Mouse (Mus musculus) forebrain, postnatal 0 days (tissue): ENCODE data around the gene Trpc3. TPM values are rescaled to one million over a fixed set of nuclear protein-coding genes. Genes with fewer than 3 reads are reported as not detected.

Experiments used
- ATAC-seq: fragments of 200-750 bp; cut with Nextera tagmentation; 2 replicates; pipeline ENCODE4 v1.8.0; 2017; ENCODE audit warnings: mild to moderate bottlenecking, moderate library complexity
- DNase-seq: peaks from one replicate; pipeline ENCODE4 v3.0.0-alpha.2; 2015
- H3K27ac ChIP-seq: fragments of 300-500 bp; sonication (generic); 2 replicates; pipeline ENCODE4 v1.5.1; 2014; ENCODE audit warnings: low read depth, mild to moderate bottlenecking, antibody characterized with exemption, low read length, moderate library complexity, mixed read lengths
- H3K27me3 ChIP-seq: fragments of 300-500 bp; sonication (generic); 2 replicates; pipeline ENCODE4 v1.6.1; 2014; ENCODE audit warnings: mild to moderate bottlenecking, low read length, mixed read lengths; ENCODE audit not compliant: insufficient read depth
- H3K36me3 ChIP-seq: fragments of 300-500 bp; sonication (generic); 2 replicates; pipeline ENCODE4 v1.6.1; 2014; ENCODE audit warnings: mild to moderate bottlenecking, moderate library complexity; ENCODE audit not compliant: insufficient read depth
- H3K4me1 ChIP-seq: fragments of 300-500 bp; sonication (generic); 2 replicates; pipeline ENCODE4 v1.6.1; 2014; ENCODE audit warnings: antibody characterized with exemption; ENCODE audit not compliant: insufficient read depth
- H3K4me2 ChIP-seq: fragments of 300-500 bp; sonication (generic); 2 replicates; pipeline ENCODE4 v1.6.1; 2014; ENCODE audit warnings: low read depth, mild to moderate bottlenecking, moderate library complexity
- H3K4me3 ChIP-seq: fragments of 300-500 bp; sonication (generic); 2 replicates; pipeline ENCODE4 v1.5.1; 2014; ENCODE audit warnings: low read depth, low read length, mixed read lengths
- H3K9ac ChIP-seq: fragments of 300-500 bp; sonication (generic); 2 replicates; pipeline ENCODE4 v1.6.1; 2014; ENCODE audit warnings: mild to moderate bottlenecking
- H3K9me3 ChIP-seq: fragments of 300-500 bp; sonication (generic); 2 replicates; pipeline ENCODE4 v1.6.1; 2016; ENCODE audit warnings: low read length
- CTCF ChIP-seq: sonication (generic); IDR thresholded peaks from 2 replicates; pipeline ENCODE4 v1.5.1; 2016; ENCODE audit warnings: antibody characterized with exemption, control low read depth, low read depth
- WGBS: fragments of 180-500 bp; shearing (Covaris S2); extraction: QIAGEN DNeasy Blood & Tissue Kit; methylation state at CpG from one replicate; pipeline ENCODE4 v1.1.7; 2014; 5-methylcytosine and 5-hydroxymethylcytosine counted together
- polyA plus RNA-seq: library from polyadenylated mRNA; unstranded; fragments of >200 nt; fragmentation: Nextera tagmentation; extraction: Ambion mirVana; gene quantifications from 2 replicates; pipeline ENCODE4 v1.2.1, GENCODE M21; 2015
- total RNA-seq: library from RNA; depleted of rRNA; stranded (reverse); fragments of >200 nt; gene quantifications from 2 replicates; pipeline ENCODE4 v1.2.3, GENCODE M21; 2014

The Trpc3 gene
- total and polyA plus RNA-seq, 2 experiments from 2014 or later: 8.2 to 12.3 TPM

DNA sequence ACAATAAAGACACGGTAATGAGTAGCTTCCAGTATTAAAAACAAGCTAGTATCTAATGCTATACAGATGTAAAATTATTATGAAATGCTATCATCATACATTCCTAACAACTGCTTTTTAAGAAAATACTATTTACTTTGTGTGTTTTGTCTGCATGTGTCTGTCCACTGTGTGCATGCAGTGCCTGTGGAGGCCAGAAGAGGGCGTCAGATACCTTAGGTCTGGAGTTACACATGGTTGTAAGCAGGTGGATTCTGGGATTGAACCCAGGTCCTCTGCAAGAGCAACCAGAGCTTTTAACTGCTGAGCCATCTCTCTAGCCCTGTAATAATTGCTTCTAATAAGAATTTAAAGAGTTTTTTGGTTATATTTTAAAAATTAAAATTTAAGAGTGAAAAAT is 49.2 kb downstream of the Trpc3 start:
- no peak overlapping the region for H3K27ac ChIP-seq
- no peaks in the 10 kb centered on the region for H3K36me3 ChIP-seq
- H3K9me3 ChIP-seq: no peaks in the 10 kb centered on the region
- ATAC-seq (no peak), DNase-seq (no peak)
- TF ChIP-seq CTCF: peak; percentile 38
- 70% methylated on average over 2 of the region's 2 CpGs for WGBS
- no peak overlapping the region for H3K4me2 ChIP-seq
- no peak overlapping the region for H3K9ac ChIP-seq
- no peaks in the 10 kb centered on the region for H3K27me3 ChIP-seq
- no peaks in the 10 kb centered on the region for H3K4me1 ChIP-seq
- H3K4me3 ChIP-seq: no peak overlapping the region

DNA sequence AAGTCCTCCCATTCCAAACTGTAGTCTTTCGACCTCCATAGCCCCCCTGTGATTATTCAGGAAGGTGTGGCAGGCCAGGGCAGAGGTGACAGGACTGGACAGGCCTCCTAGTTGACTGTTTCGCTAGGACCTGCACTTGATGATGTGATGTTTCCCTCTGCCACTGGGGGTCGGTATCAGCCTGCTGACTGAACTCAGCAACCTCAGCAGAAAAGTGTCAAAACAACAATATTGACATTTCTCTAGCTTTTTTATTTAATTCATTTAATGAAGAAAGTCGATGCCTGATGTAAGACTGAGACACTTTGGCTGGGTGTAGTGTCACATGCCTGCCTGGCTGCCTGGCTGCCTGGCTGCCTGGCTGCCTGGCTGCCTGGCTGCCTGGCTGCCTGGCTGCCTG is 54.5 kb downstream of the Trpc3 start:
- no peak overlapping the region for H3K4me3 ChIP-seq
- H3K9me3 ChIP-seq: no peaks in the 10 kb centered on the region
- no peak overlapping the region for H3K9ac ChIP-seq
- no peaks in the 10 kb centered on the region for H3K27me3 ChIP-seq
- ATAC-seq (peak; percentile 93), DNase-seq (peak; percentile 68)
- WGBS: 18% methylated on average over 4 of the region's 4 CpGs
- TF ChIP-seq CTCF: peak; percentile 90
- no peak overlapping the region for H3K4me2 ChIP-seq
- H3K27ac ChIP-seq: no peak overlapping the region
- H3K36me3 ChIP-seq: no peaks in the 10 kb centered on the region
- H3K4me1 ChIP-seq: no peaks in the 10 kb centered on the region

DNA sequence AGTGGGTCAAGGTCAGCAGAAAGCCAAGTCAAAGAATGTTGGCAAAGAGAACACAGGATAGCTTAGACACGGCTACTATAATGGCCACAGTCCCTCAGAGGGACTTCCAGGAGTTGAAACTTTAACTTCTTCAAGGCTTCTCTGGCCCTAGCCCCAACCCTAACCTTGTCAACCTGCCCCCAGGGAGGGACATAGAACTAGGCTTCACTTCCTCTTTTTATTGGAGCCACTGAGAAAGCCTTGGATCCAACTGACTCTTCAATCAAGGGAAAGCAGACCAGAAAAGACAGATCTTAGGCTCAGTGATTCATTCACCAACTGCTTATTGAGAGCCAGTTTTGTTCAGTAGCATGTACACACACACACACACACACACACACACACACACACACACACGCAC is 63.2 kb downstream of the Trpc3 start:
- no peaks in the 10 kb centered on the region for H3K9me3 ChIP-seq
- no peaks in the 10 kb centered on the region for H3K4me1 ChIP-seq
- H3K27me3 ChIP-seq: no peaks in the 10 kb centered on the region
- no peak overlapping the region for H3K27ac ChIP-seq
- no peaks in the 10 kb centered on the region for H3K36me3 ChIP-seq
- TF ChIP-seq CTCF: no peak
- no peak overlapping the region for H3K4me3 ChIP-seq
- 74% methylated on average over 2 of the region's 2 CpGs for WGBS
- H3K4me2 ChIP-seq: no peak overlapping the region
- no peak for ATAC-seq
- no peak overlapping the region for H3K9ac ChIP-seq
- no peak for DNase-seq

DNA sequence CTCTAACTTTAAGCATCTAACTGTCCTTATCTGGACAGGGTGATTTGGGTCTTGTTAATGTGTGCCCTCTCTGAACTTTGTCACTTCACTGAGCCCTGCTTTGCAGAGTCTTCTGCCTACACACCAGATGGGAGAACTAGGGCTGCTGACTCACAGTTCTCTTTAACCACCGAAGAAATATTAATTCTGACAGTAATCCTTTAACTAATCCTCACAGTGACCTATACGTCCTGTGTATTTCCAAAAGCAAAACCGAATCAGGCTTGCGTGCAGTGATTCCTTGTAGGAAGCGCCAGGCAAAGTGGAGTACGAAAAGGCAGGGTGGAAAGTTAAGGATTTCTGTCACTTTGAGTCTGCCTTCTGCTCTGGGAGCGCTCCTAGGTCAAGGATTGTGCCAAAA is 71.8 kb downstream of the Trpc3 start:
- no peaks in the 10 kb centered on the region for H3K4me1 ChIP-seq
- no peak overlapping the region for H3K4me2 ChIP-seq
- H3K9ac ChIP-seq: no peak overlapping the region
- TF ChIP-seq CTCF: no peak
- no peaks in the 10 kb centered on the region for H3K27me3 ChIP-seq
- H3K9me3 ChIP-seq: no peaks in the 10 kb centered on the region
- no peak overlapping the region for H3K27ac ChIP-seq
- no peak for ATAC-seq
- WGBS: 85% methylated on average over 7 of the region's 7 CpGs
- no peak overlapping the region for H3K4me3 ChIP-seq
- no peaks in the 10 kb centered on the region for H3K36me3 ChIP-seq
- no peak for DNase-seq

DNA sequence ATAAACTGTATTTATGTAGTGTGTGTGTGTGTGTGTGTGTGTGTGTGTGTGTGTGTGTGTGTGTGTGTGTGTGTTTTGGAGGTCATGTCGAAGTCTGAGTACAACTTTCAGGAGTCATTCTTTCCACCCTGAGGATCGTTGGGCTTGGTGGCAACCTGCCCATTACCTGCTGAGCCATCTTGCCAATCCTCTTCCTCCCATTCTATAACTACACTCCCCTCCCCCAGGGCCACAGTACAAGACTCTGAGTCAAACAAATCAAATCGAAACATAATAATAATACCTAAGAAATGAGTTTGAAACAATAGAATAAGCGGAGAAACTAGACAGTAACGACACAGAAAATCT is 76.1 kb downstream of the Trpc3 start:
- no peaks in the 10 kb centered on the region for H3K9me3 ChIP-seq
- H3K36me3 ChIP-seq: 0 out of 2 replicates have a peak, but pooled peaks cover 5% of the 10 kb centered on the region
- H3K9ac ChIP-seq: no peak overlapping the region
- no peak for ATAC-seq
- TF ChIP-seq CTCF: no peak
- H3K4me1 ChIP-seq: peaks cover 4% of the 10 kb centered on the region; the same call in 1 of the 2 replicates
- WGBS: 59% methylated on average over 5 of the region's 5 CpGs
- H3K27me3 ChIP-seq: no peaks in the 10 kb centered on the region
- no peak for DNase-seq
- H3K27ac ChIP-seq: no peak overlapping the region
- peak overlapping the region; percentile 55 for H3K4me2 ChIP-seq
- no peak overlapping the region for H3K4me3 ChIP-seq

DNA sequence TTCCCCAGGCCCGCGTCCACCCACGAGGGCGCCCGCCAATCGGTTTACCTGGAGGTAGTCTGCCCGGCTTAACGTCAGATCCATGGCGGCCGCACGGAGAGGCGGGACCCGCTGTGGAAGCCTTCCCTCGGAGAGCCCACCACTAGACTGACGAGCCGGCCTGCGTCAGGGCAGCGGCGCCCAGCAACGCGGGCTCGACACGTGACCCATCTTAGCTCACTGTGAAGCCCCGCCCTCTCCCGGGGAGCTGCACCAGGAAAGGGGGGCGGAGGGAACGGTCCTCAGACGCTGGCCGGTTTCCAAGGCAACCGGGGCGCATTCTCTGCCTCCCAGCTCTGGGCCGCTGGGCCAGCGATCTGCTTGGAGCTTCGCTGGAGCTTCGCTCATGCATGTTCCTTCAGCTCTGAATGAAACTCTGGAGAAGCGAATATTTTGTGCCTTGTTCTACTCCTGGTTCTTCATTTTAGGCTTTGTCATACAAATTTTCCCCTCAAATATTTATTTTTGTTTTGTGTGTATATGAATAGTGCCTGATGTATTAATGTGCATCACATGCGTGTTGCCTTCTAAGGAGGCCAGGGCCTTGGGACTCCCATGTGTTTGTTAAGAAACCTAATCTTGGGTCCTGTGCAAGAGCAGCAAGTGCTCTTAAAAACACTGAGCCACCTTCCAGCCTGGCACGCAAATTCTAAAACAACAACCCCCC is 76.6 kb downstream of the Trpc3 start, which contains the start of gene Bbs7:
Gene Bbs7 (minus strand): TSS at position 276 of the 706 bp plus-strand sequence.
- WGBS: 2% methylated on average over 38 of the region's 38 CpGs
- Histone ChIP-seq H3K9ac (peak within 1 kb of the TSS; percentile 65), H3K27ac (peak within 1 kb of the TSS; percentile 60), H3K27me3 (no peaks in the 10 kb centered on the region), H3K4me1 (peaks cover 4% of the 10 kb centered on the region; the same call in 1 of the 2 replicates), H3K4me2 (peak within 1 kb of the TSS; percentile 55), H3K36me3 (peaks cover 10% of the 10 kb centered on the region; the same call in 1 of the 2 replicates), H3K9me3 (no peaks in the 10 kb centered on the region), H3K4me3 (peak within 1 kb of the TSS; percentile 68)
- DNase-seq (peak; percentile 97), ATAC-seq (peak; percentile 100)
- peak; percentile 17; the same call in 1 of the 2 replicates for TF ChIP-seq CTCF

DNA sequence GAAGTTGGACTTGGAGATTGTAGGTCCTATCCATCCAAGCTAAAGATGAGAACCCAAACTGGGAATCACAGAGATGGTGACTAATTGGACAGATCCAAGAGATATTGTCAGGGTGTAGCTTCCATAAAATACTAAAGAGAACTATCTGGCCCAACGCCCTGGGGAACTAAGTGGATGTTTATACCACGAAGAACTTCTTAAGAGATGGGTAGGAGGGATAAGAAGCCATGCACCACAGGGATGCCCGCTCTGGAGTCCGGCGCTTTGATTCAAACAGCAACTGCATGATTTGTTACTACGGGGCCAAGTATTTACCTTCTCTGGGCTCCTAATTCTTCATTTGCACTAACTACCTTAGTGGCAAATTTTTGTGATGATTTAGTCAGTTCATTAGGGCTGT is 77.3 kb downstream of the Trpc3 start:
- Histone ChIP-seq H3K4me3 (peak overlapping the region; percentile 68), H3K36me3 (peaks cover 10% of the 10 kb centered on the region; the same call in 1 of the 2 replicates), H3K4me1 (peaks cover 4% of the 10 kb centered on the region; the same call in 1 of the 2 replicates), H3K9ac (peak overlapping the region; percentile 65), H3K9me3 (no peaks in the 10 kb centered on the region), H3K4me2 (peak overlapping the region; percentile 55), H3K27me3 (no peaks in the 10 kb centered on the region), H3K27ac (peak overlapping the region; percentile 60)
- 2% methylated on average over 6 of the region's 6 CpGs for WGBS
- ATAC-seq (peak; percentile 18), DNase-seq (no peak)
- no peak for TF ChIP-seq CTCF
